Mouse (Mus musculus): Measurements from ENCODE around the gene Sh3bp4. TPM values are rescaled to one million over a fixed set of nuclear protein-coding genes. Genes with fewer than 3 reads are reported as not detected.

The Sh3bp4 gene
- polyA plus RNA-seq, 1 experiment from 2014 or later = 21.0 TPM

DNA sequence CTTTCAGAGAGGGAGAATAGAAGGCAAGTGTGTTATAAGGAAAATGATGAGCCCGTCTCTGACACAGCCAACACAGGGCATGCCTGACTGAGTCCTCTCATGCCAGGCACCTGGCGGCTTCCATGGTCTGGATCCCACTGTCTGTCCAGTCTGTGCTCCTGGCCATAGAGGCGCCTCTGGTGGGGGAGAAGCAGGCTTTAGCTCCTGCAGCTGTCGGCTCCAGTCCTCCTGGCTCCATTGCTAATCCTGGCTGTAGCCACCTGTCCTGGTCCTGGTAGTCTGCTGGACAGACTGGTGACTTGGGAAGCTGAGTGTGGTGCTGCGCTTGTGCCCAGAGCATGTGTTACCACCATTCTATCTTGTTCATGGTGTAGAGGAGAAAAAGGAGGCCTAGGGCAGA, 46.8 kb downstream of the Sh3bp4 start:
- 77% methylated on average over 5 of the region's 5 CpGs for WGBS

DNA sequence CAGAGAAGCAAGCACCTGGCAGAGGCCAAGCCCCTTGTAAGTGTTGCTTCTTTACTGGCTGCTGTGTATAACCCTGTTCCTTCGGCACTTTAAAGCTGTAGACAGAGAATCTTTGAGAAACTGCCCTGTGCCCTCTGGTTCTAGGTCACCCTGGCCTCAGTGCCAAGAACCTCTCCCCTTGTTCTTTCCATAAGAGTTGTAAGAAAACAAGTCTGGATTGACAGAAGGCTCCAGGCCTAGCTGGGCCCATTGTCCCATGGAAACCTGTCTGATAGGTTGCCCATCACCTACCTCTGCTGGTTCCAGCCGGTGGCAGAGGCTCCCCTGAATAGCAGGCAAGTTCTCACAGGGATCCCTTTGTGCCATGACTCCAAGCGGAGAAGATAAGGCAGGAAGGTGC, 47.9 kb downstream of the Sh3bp4 start:
- 90% methylated on average over 3 of the region's 3 CpGs for WGBS
- H3K4me1 ChIP-seq = peaks cover 21% of the 10 kb centered on the region
- no peak for ATAC-seq (ENCODE audit: low FRiP score, low read depth)
- no peak overlapping the region for H3K27ac ChIP-seq (replicated peaks)
- no peak overlapping the region for H3K9ac ChIP-seq (replicated peaks)
- no peak overlapping the region for H3K4me3 ChIP-seq
- no peaks in the 10 kb centered on the region for H3K9me3 ChIP-seq
- H3K4me2 ChIP-seq (replicated peaks) = no peak overlapping the region
- no peaks in the 10 kb centered on the region for H3K27me3 ChIP-seq
- H3K36me3 ChIP-seq = no peaks in the 10 kb centered on the region

More for the DNA sequence above, 46.8 kb downstream of the Sh3bp4 start:
- Histone ChIP-seq H3K36me3 (no peaks in the 10 kb centered on the region), H3K27ac (replicated peaks) (no peak overlapping the region), H3K4me3 (no peak overlapping the region), H3K4me1 (peaks cover 21% of the 10 kb centered on the region), H3K4me2 (replicated peaks) (no peak overlapping the region), H3K9me3 (no peaks in the 10 kb centered on the region), H3K27me3 (no peaks in the 10 kb centered on the region), H3K9ac (replicated peaks) (no peak overlapping the region)
- ATAC-seq (ENCODE audit: low FRiP score, low read depth) = no peak

DNA sequence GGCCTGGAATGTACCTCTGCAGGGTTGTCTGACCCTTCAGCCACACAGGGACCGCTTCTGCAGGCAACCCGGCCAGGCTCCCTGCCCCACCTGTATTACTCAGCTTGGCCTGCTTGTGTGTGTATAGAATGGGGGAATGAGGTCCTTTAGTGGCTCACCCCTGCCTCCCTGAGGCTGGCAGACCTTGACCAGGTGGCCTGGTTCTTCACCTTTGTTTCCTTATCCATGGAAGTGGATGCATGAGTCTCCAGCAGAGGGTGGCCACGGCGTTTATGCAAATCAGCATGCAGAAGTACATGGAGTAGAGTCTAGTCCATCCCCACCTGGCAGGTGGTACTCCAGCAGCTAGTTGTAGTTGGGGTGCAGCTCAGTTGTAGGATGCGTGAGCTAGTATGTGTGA, 48.6 kb downstream of the Sh3bp4 start:
- Histone ChIP-seq H3K4me3 (no peak overlapping the region), H3K4me1 (peaks cover 21% of the 10 kb centered on the region), H3K36me3 (no peaks in the 10 kb centered on the region), H3K9ac (replicated peaks) (no peak overlapping the region), H3K4me2 (replicated peaks) (no peak overlapping the region), H3K9me3 (no peaks in the 10 kb centered on the region), H3K27me3 (no peaks in the 10 kb centered on the region), H3K27ac (replicated peaks) (no peak overlapping the region)
- ATAC-seq (ENCODE audit: low FRiP score, low read depth) = no peak
- WGBS = 94% methylated on average over 5 of the region's 5 CpGs

DNA sequence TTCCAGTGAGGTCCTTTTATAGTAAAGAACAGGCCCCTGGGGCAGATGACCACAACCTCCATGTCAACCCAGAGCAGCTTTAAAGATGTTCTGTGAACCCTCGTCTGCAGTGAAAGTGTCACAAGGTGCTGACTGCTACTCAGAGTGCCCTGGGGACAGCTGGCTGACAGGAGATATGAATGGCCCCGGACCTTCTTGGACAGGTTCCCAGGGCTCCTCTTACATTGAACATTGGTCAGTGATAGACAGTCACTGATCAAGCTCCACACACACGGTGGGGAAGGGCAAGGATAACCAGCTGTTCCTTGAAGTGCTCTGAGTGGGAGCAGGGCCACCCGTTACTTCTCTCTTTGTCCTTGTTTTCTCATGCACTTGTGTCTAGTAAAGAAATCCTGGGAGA, 50.1 kb downstream of the Sh3bp4 start:
- H3K4me3 ChIP-seq = no peak overlapping the region
- H3K36me3 ChIP-seq = no peaks in the 10 kb centered on the region
- no peak overlapping the region for H3K4me2 ChIP-seq (replicated peaks)
- ATAC-seq (ENCODE audit: low FRiP score, low read depth) = no peak
- H3K9ac ChIP-seq (replicated peaks) = no peak overlapping the region
- 80% methylated on average over 4 of the region's 4 CpGs for WGBS
- H3K27me3 ChIP-seq = no peaks in the 10 kb centered on the region
- no peaks in the 10 kb centered on the region for H3K9me3 ChIP-seq
- no peak overlapping the region for H3K27ac ChIP-seq (replicated peaks)
- peaks cover 21% of the 10 kb centered on the region for H3K4me1 ChIP-seq

DNA sequence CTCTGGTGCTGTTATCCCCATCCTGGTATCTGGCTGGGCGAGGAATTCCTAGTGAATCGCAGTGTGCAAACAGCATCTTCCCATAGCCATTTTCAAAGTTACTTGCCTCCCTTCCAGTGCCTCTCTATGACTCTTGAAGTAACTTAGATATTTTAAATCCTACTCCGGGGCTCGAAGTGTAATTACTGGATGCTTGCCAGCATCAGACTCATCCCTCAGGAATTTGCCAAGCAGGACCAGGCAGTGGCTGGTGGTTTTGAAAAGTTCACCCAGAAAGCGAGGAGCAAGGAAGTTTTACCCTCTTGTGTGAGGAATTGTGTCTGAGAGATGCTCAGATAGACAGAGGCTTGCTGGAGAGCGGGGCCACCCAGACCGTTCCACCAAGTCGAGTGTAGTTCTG, 51.3 kb downstream of the Sh3bp4 start:
- H3K36me3 ChIP-seq = no peaks in the 10 kb centered on the region
- no peak overlapping the region for H3K9ac ChIP-seq (replicated peaks)
- H3K4me1 ChIP-seq = peaks cover 21% of the 10 kb centered on the region
- ATAC-seq (ENCODE audit: low FRiP score, low read depth) = no peak
- H3K4me2 ChIP-seq (replicated peaks) = no peak overlapping the region
- H3K4me3 ChIP-seq = no peak overlapping the region
- no peak overlapping the region for H3K27ac ChIP-seq (replicated peaks)
- H3K27me3 ChIP-seq = no peaks in the 10 kb centered on the region
- no peaks in the 10 kb centered on the region for H3K9me3 ChIP-seq
- WGBS = 87% methylated on average over 8 of the region's 8 CpGs

DNA sequence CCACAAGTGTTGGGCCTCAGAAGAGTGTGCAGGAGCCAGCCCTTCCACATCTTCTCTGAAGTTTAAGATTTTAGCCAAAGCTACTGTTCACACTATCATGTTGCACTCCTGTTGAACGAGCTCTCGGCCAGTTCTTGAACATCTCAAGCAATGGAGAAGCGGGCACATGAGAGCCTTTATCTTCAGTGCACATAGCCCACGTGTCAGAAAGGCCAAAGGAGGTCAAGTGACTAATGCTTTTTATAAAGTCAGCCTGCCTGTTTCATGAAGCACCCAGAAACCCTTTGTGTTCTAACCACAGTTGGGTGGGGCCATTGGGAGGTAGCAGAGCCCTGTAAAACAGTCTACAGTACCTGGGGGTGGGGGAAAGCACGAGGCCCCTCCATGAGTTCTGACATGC, 52.2 kb downstream of the Sh3bp4 start:
- no peak overlapping the region for H3K4me2 ChIP-seq (replicated peaks)
- no peak for ATAC-seq (ENCODE audit: low FRiP score, low read depth)
- WGBS = 85% methylated on average over 5 of the region's 5 CpGs
- no peak overlapping the region for H3K27ac ChIP-seq (replicated peaks)
- no peaks in the 10 kb centered on the region for H3K36me3 ChIP-seq
- no peak overlapping the region for H3K4me3 ChIP-seq
- no peak overlapping the region for H3K9ac ChIP-seq (replicated peaks)
- no peaks in the 10 kb centered on the region for H3K9me3 ChIP-seq
- H3K27me3 ChIP-seq = no peaks in the 10 kb centered on the region
- peaks cover 16% of the 10 kb centered on the region for H3K4me1 ChIP-seq

DNA sequence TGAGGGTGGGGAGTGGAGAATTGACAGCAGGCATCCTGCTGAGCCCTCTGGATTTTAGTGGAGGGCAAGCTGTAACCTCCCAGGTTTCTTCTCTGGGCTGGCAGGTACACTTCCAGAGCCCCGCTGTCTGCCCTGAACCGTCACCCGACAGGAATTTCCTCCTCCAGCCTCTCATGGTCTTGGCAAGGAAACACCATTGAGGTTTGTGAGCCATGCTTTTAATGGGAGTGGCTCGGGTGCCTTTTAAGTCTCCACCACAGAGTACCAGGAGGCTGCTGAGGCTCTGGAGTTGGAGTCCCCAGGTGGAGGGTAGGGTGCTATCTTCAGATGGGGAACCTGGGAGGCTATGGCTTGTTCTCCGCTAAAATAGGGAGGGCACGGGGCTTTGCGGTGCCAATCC, 53.9 kb downstream of the Sh3bp4 start:
- H3K9me3 ChIP-seq = no peaks in the 10 kb centered on the region
- H3K9ac ChIP-seq (replicated peaks) = no peak overlapping the region
- H3K27ac ChIP-seq (replicated peaks) = no peak overlapping the region
- H3K4me1 ChIP-seq = peaks cover 16% of the 10 kb centered on the region
- no peaks in the 10 kb centered on the region for H3K36me3 ChIP-seq
- H3K27me3 ChIP-seq = no peaks in the 10 kb centered on the region
- 87% methylated on average over 7 of the region's 7 CpGs for WGBS
- no peak overlapping the region for H3K4me2 ChIP-seq (replicated peaks)
- no peak overlapping the region for H3K4me3 ChIP-seq
- ATAC-seq (ENCODE audit: low FRiP score, low read depth) = no peak

DNA sequence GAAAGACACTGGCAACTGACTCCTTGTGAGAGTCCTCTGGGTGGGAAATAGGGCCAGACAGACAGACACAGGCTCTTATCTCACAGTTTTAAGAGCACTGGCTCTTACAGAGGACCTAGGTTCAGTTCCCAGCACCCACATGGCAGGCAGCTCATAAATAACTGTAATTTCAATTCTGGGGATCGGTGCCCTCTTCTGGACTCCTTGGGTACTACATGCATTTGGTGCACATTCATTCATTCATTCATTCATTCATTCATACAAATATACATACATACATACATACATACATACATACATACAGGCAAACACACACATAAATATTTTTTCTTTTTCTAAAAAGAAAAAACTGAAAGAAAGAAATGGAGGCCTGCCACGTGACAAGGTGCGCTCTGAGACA, 56.9 kb downstream of the Sh3bp4 start:
- WGBS = 98% methylated on average over 3 of the region's 3 CpGs
- Histone ChIP-seq H3K9me3 (no peaks in the 10 kb centered on the region), H3K4me2 (replicated peaks) (no peak overlapping the region), H3K27ac (replicated peaks) (no peak overlapping the region), H3K4me3 (no peak overlapping the region), H3K27me3 (no peaks in the 10 kb centered on the region), H3K9ac (replicated peaks) (no peak overlapping the region), H3K4me1 (no peaks in the 10 kb centered on the region), H3K36me3 (no peaks in the 10 kb centered on the region)
- no peak for ATAC-seq (ENCODE audit: low FRiP score, low read depth)

DNA sequence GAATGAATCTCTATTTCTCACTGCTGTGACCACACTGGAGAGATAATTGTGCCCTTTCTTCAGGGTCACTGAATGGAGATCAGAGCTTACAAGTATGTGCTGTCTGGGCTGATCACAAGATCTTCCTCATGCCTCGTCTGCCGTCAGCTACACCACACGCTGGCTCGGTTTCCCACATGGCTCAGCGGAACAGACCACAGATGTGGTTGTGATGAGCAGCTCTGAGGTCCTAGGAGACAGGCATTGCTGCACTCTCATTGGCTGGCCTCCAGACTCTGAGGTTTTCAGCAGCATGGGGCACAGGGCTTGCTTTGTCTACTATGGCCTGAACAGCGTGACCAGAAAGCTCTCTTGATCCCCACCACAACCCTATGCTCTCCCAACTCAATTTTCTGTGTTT, 60.2 kb downstream of the Sh3bp4 start:
- H3K27ac ChIP-seq (replicated peaks) = no peak overlapping the region

DNA sequence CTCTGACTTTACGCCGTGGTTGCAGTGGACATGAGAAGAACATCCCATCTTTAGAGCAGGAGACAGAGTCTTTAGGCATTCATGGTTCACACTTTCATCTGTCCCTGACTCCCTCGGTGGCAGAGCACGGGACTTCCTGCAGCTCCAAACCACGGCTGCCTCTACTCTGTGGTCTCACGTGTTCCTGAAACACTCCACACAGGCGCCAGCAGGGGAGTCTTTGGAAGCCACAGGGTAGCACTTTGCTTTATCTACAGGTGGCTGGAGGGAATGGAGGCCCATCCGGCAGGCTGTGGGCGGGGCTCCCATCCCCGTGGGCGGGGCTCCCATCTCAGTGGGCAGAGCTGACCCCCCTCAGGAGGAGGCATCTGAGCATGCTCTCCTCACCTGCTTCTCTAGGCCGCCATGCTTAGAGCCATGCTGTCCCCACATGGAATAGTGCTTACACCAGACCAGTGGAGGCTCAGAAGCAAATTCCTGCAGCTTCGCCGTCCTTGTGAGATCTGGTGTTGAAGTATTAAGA, 60.9 kb downstream of the Sh3bp4 start:
- H3K9ac ChIP-seq (replicated peaks) = no peak overlapping the region
- WGBS = 81% methylated on average over 14 of the region's 14 CpGs
- no peak for ATAC-seq (ENCODE audit: low FRiP score, low read depth)
- no peaks in the 10 kb centered on the region for H3K27me3 ChIP-seq
- H3K9me3 ChIP-seq = no peaks in the 10 kb centered on the region
- H3K27ac ChIP-seq (replicated peaks) = no peak overlapping the region
- no peaks in the 10 kb centered on the region for H3K36me3 ChIP-seq
- peaks cover 4% of the 10 kb centered on the region; the same call in 1 of the 2 replicates for H3K4me1 ChIP-seq
- no peak overlapping the region for H3K4me3 ChIP-seq
- H3K4me2 ChIP-seq (replicated peaks) = no peak overlapping the region

More for the DNA sequence above, 60.2 kb downstream of the Sh3bp4 start:
- Histone ChIP-seq H3K9me3 (no peaks in the 10 kb centered on the region), H3K4me2 (replicated peaks) (no peak overlapping the region), H3K9ac (replicated peaks) (no peak overlapping the region), H3K36me3 (no peaks in the 10 kb centered on the region), H3K4me1 (no peaks in the 10 kb centered on the region), H3K4me3 (no peak overlapping the region), H3K27me3 (no peaks in the 10 kb centered on the region)
- no peak for ATAC-seq (ENCODE audit: low FRiP score, low read depth)
- WGBS = 76% methylated on average over 6 of the region's 6 CpGs

DNA sequence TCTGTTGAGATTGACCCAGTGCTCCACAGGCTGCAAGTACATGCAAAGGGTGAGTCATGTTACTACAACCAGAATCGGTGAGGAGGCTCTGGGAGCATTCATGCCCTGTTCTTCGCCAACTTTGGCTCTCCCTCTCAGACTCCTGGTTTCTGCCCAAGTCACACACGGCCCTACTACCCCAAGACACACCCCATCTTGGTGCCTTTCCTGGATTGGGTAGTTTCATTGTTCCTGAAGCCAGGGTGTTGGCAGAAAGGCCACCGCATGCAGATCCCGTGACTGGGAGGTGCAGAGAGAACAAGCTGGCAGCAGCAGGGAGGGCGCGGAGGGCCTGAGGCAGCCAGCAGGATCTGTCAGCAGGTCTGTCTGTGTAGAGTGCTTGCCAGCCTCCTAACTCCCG, 61.5 kb downstream of the Sh3bp4 start:
- Histone ChIP-seq H3K27ac (replicated peaks) (no peak overlapping the region), H3K4me3 (no peak overlapping the region), H3K9me3 (no peaks in the 10 kb centered on the region), H3K36me3 (no peaks in the 10 kb centered on the region), H3K9ac (replicated peaks) (no peak overlapping the region), H3K4me1 (peaks cover 10% of the 10 kb centered on the region; the same call in 1 of the 2 replicates), H3K27me3 (no peaks in the 10 kb centered on the region), H3K4me2 (replicated peaks) (no peak overlapping the region)
- 93% methylated on average over 8 of the region's 8 CpGs for WGBS
- ATAC-seq (ENCODE audit: low FRiP score, low read depth) = no peak

DNA sequence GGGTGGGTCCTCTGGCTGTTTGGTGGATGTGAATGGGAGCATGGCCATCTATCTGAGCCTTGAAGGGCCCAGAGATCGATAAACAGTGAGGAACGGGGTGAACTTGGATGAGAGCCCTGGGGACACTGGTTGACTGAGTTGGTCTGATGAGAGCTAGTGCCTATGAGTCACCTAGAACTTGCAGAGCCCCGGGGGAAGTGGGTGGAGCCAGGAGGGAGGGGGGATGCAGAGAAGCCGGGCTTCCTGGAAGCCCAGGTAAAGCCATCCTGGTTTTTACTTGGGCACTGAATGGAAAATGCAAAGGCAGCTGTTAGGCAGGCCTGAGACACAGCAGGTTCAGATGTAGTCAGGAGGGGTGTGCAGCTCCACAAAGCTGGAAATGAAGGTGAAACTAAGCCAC, 63.1 kb downstream of the Sh3bp4 start:
- Histone ChIP-seq H3K9ac (replicated peaks) (no peak overlapping the region), H3K9me3 (no peaks in the 10 kb centered on the region), H3K4me3 (no peak overlapping the region), H3K4me1 (peaks cover 10% of the 10 kb centered on the region; the same call in 1 of the 2 replicates), H3K36me3 (no peaks in the 10 kb centered on the region), H3K27me3 (no peaks in the 10 kb centered on the region), H3K27ac (replicated peaks) (no peak overlapping the region), H3K4me2 (replicated peaks) (no peak overlapping the region)
- ATAC-seq (ENCODE audit: low FRiP score, low read depth) = no peak
- WGBS = 90% methylated on average over 4 of the region's 4 CpGs

DNA sequence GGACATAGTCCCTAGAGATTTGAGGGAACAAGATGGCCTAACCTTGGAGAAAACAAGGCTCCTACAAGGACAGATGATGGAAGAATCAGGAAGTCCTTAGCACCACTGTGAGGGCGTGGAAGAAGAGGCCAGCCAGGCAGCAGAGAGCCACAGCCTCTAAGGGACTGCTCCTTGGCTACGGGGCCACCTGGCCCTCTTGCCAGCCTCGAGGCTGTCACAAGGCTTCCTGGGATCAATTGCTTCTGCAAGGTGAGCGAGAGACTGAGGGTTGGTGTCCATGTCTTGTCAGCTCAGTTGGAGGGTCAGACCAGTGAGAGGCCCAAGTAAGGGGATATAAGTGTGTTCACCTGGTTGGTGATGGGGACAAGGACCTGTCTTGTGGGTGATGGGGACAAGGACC, 63.5 kb downstream of the Sh3bp4 start:
- 86% methylated on average over 4 of the region's 4 CpGs for WGBS
- H3K9me3 ChIP-seq = no peaks in the 10 kb centered on the region

More for the DNA sequence above, 63.5 kb downstream of the Sh3bp4 start:
- Histone ChIP-seq H3K36me3 (no peaks in the 10 kb centered on the region), H3K4me1 (peaks cover 10% of the 10 kb centered on the region; the same call in 1 of the 2 replicates), H3K9ac (replicated peaks) (no peak overlapping the region), H3K4me3 (no peak overlapping the region), H3K4me2 (replicated peaks) (no peak overlapping the region), H3K27me3 (no peaks in the 10 kb centered on the region), H3K27ac (replicated peaks) (no peak overlapping the region)
- ATAC-seq (ENCODE audit: low FRiP score, low read depth) = no peak
